Comparison of ENCODE assay signal across 10 mouse cellular contexts in genomic region chr1:161038004-161038403, GRCm38 (mm10). TPM values are rescaled to one million over a fixed set of nuclear protein-coding genes. Genes with fewer than 3 reads are reported as not detected.
A peak's percentile ranks its signal among the peaks of the same experiment; 100 is the strongest.
DNase-seq lines count a peak whose midpoint lies in the region; ATAC-seq and TF ChIP-seq lines count a peak whose summit lies in the region.
"Had no signal": no experiment of that assay in that cellular context is flagged by ENCODE, and none has a peak within 500 bp of the region (broad histone marks: within the 10 kb centered on the region; RNA-seq: fewer than 3 reads in every experiment).

No protein-coding gene starts in this region.

- peak overlapping the region; percentile 87 for H3K4me2 ChIP-seq in heart, embryonic 14.5 days (ENCODE audit: low read length)
- peak overlapping the region; percentile 98 for H3K4me2 ChIP-seq in hindbrain, embryonic 14.5 days (replicated peaks)
- peak overlapping the region; percentile 50 for H3K4me2 ChIP-seq in midbrain, embryonic 13.5 days (replicated peaks)

- H3K4me3 ChIP-seq in heart, embryonic 14.5 days (ENCODE audit: control insufficient read depth in 1 of 2, insufficient read depth in 1 of 2, low read depth in 1 of 2, low read length in 2 of 2), result peak overlapping the region in 1 of 2 experiments; percentile 68; a peak in 1 of 4 replicates
- peak overlapping the region; percentile 87 for H3K4me3 ChIP-seq in hindbrain, embryonic 14.5 days (replicated peaks; ENCODE audit: low read length)
- peak overlapping the region; percentile 31 for H3K4me3 ChIP-seq in midbrain, embryonic 13.5 days (replicated peaks)
- no peak overlapping the region for H3K4me3 ChIP-seq in lung, adult 2 months (replicated peaks; ENCODE audit: extremely low read depth, low read depth, low read length)

- DNase-seq in heart, postnatal 4 days, result no peak
- DNase-seq in R1 (ENCODE audit: low read depth, low spot score), result peak; percentile 18
- DNase-seq in hindbrain, embryonic 14.5 days (ENCODE audit: low spot score), result no peak
- no peak for DNase-seq in spleen, adult 12 weeks (ENCODE audit: low spot score)
- no peak for DNase-seq in ovary, postnatal 14 days (ENCODE audit: low spot score)
- no peak for DNase-seq in lung, adult 2 months
- DNase-seq: cerebellum, postnatal 14 days; right cerebral cortex, postnatal 4 days had no signal

- ATAC-seq in heart, embryonic 14.5 days (ENCODE audit: insufficient number of reproducible peaks, insufficient read depth, low FRiP score, low read depth), result no peak
- ATAC-seq in hindbrain, embryonic 14.5 days (ENCODE audit: low FRiP score), result no peak
- ATAC-seq in midbrain, embryonic 13.5 days, result no peak

- H3K9me3 ChIP-seq in heart, embryonic 14.5 days (ENCODE audit: control insufficient read depth, low read length), result no peaks in the 10 kb centered on the region
- no peaks in the 10 kb centered on the region for H3K9me3 ChIP-seq in hindbrain, embryonic 14.5 days (ENCODE audit: control insufficient read depth, low read length)
- no peaks in the 10 kb centered on the region for H3K9me3 ChIP-seq in midbrain, embryonic 13.5 days

- WGBS in heart, embryonic 14.5 days, result 52% methylated on average over 3 of the region's 3 CpGs
- WGBS in hindbrain, embryonic 14.5 days, result 46% methylated on average over 3 of the region's 3 CpGs
- 33% methylated on average over 3 of the region's 3 CpGs for WGBS in midbrain, embryonic 13.5 days
- WGBS in lung, adult 2 months, result 41% methylated on average over 3 of the region's 3 CpGs

- TF ChIP-seq CTCF in lung, adult 2 months (IDR thresholded peaks at IDR 0.05; ENCODE audit: insufficient read depth, low read length), result no peak

- H3K9ac ChIP-seq in heart, embryonic 14.5 days (ENCODE audit: low read length), result peak overlapping the region; percentile 49; the same call in 1 of the 2 replicates
- H3K9ac ChIP-seq in hindbrain, embryonic 14.5 days, result peak overlapping the region; percentile 37
- H3K9ac ChIP-seq in midbrain, embryonic 13.5 days (replicated peaks), result peak overlapping the region; percentile 54

- no peak for TF ChIP-seq POLR2A in lung, adult 2 months (IDR thresholded peaks at IDR 0.05; ENCODE audit: borderline replicate concordance, extremely low read depth, low read depth, low read length)

- peaks cover 0 to 18% of the 10 kb centered on the region in 2 experiments; a peak in 3 of 4 replicates for H3K4me1 ChIP-seq in heart, embryonic 14.5 days (ENCODE audit: control insufficient read depth in 2 of 2, insufficient read depth in 2 of 2, low read length in 2 of 2)
- peaks cover 29% of the 10 kb centered on the region; the same call in 1 of the 2 replicates for H3K4me1 ChIP-seq in hindbrain, embryonic 14.5 days (replicated peaks; ENCODE audit: control insufficient read depth, insufficient read depth, low read length)
- peaks cover 37% of the 10 kb centered on the region for H3K4me1 ChIP-seq in midbrain, embryonic 13.5 days (replicated peaks)
- peaks cover 13% of the 10 kb centered on the region for H3K4me1 ChIP-seq in lung, adult 2 months (ENCODE audit: control insufficient read depth, insufficient read depth, low read length)

- peaks cover 49% of the 10 kb centered on the region for H3K36me3 ChIP-seq in heart, embryonic 14.5 days (ENCODE audit: control insufficient read depth, insufficient read depth, low read length)
- H3K36me3 ChIP-seq in hindbrain, embryonic 14.5 days (replicated peaks; ENCODE audit: control insufficient read depth, insufficient read depth), result peaks cover 67% of the 10 kb centered on the region
- peaks cover 39% of the 10 kb centered on the region for H3K36me3 ChIP-seq in midbrain, embryonic 13.5 days

- H3K27ac ChIP-seq in heart, embryonic 14.5 days (replicated peaks in 1 of 2; ENCODE audit: control insufficient read depth in 1 of 2, insufficient read depth in 1 of 2, low read depth in 2 of 2, low read length in 2 of 2), result no peak overlapping the region
- no peak overlapping the region for H3K27ac ChIP-seq in hindbrain, embryonic 14.5 days
- no peak overlapping the region; the same call in 1 of the 2 replicates for H3K27ac ChIP-seq in midbrain, embryonic 13.5 days

- no peaks in the 10 kb centered on the region for H3K27me3 ChIP-seq in heart, embryonic 14.5 days (ENCODE audit: control insufficient read depth, insufficient read depth, low read length)
- no peaks in the 10 kb centered on the region for H3K27me3 ChIP-seq in hindbrain, embryonic 14.5 days (ENCODE audit: control insufficient read depth, insufficient read depth, low read length)
- H3K27me3 ChIP-seq in midbrain, embryonic 13.5 days, result no peaks in the 10 kb centered on the region

RNA-seq across cellular contexts. Expression of gene Zbtb37, which starts 3.4 kb away (rescaled TPM):
- 9.4 and 9.7 TPM in 2 replicates for polyA plus RNA-seq in heart, embryonic 14.5 days (2014; fragmentation: Nextera tagmentation; extraction: Ambion mirVana)
- total RNA-seq in heart, postnatal 4 days (2021), result 10 to 100 TPM; 17.2 to 18.3 TPM
- polyA plus RNA-seq in hindbrain, embryonic 14.5 days (2014; fragmentation: Nextera tagmentation; extraction: Ambion mirVana), result 16.3 and 18.6 TPM in 2 replicates
- 13.6 and 14.1 TPM in 2 replicates for polyA plus RNA-seq in midbrain, embryonic 13.5 days (2015; fragmentation: Nextera tagmentation; extraction: Ambion mirVana)
- polyA plus RNA-seq in lung, adult 2 months (2012; rRNA removed), result 1.4 and 3.4 TPM in 2 replicates

RNA-seq across cellular contexts. Expression of gene Dars2, which starts 32.5 kb away (rescaled TPM):
- 27.4 and 34.0 TPM in 2 replicates for polyA plus RNA-seq in heart, embryonic 14.5 days (2014; fragmentation: Nextera tagmentation; extraction: Ambion mirVana)
- 10 to 100 TPM; 18.4 to 20.1 TPM for total RNA-seq in heart, postnatal 4 days (2021)
- 28.3 and 30.8 TPM in 2 replicates for polyA plus RNA-seq in hindbrain, embryonic 14.5 days (2014; fragmentation: Nextera tagmentation; extraction: Ambion mirVana)
- polyA plus RNA-seq in midbrain, embryonic 13.5 days (2015; fragmentation: Nextera tagmentation; extraction: Ambion mirVana), result 29.5 and 31.5 TPM in 2 replicates
- polyA plus RNA-seq in lung, adult 2 months (2012; rRNA removed), result 4.3 and 10.6 TPM in 2 replicates

RNA-seq across cellular contexts. Expression of gene Cenpl, which starts 32.5 kb away (rescaled TPM):
- polyA plus RNA-seq in heart, embryonic 14.5 days (2014; fragmentation: Nextera tagmentation; extraction: Ambion mirVana), result 16.6 and 19.0 TPM in 2 replicates
- total RNA-seq in heart, postnatal 4 days (2021), result 10 to 100 TPM in 1 of 2 experiments, 1 to 10 TPM in 1; 8.2 to 10.0 TPM
- polyA plus RNA-seq in hindbrain, embryonic 14.5 days (2014; fragmentation: Nextera tagmentation; extraction: Ambion mirVana), result 9.4 and 10.8 TPM in 2 replicates
- polyA plus RNA-seq in midbrain, embryonic 13.5 days (2015; fragmentation: Nextera tagmentation; extraction: Ambion mirVana), result 19.1 and 22.1 TPM in 2 replicates
- 0.70 and 1.1 TPM in 2 replicates for polyA plus RNA-seq in lung, adult 2 months (2012; rRNA removed)

RNA-seq across cellular contexts. Expression of gene Serpinc1, which starts 59.6 kb away (rescaled TPM):
- 1.4 and 1.8 TPM in 2 replicates for polyA plus RNA-seq in heart, embryonic 14.5 days (2014; fragmentation: Nextera tagmentation; extraction: Ambion mirVana)
- under 1 TPM; 0.65 to 0.71 TPM for total RNA-seq in heart, postnatal 4 days (2021)
- 2.4 and 3.3 TPM in 2 replicates for polyA plus RNA-seq in hindbrain, embryonic 14.5 days (2014; fragmentation: Nextera tagmentation; extraction: Ambion mirVana)
- polyA plus RNA-seq in midbrain, embryonic 13.5 days (2015; fragmentation: Nextera tagmentation; extraction: Ambion mirVana), result 3.8 and 4.1 TPM in 2 replicates
- 0.88 and 1.2 TPM in 2 replicates for polyA plus RNA-seq in lung, adult 2 months (2012; rRNA removed)
